Mouse (Mus musculus): ENCODE measurements around the gene Zfp329. TPM values are rescaled to one million over a fixed set of nuclear protein-coding genes. Genes with fewer than 3 reads are reported as not detected.
"Not testable (repeated sequence)": the region's sequence is repeated elsewhere in the genome, so short reads cannot be mapped to it uniquely, and the experiment has no call there.

Gene Zfp329
- polyA plus RNA-seq, 1 experiment = 10.1 TPM

- TF ChIP-seq CTCF (IDR thresholded peaks at IDR 0.05; ENCODE audit: low read depth, low read length) (no peak), POLR2A (IDR thresholded peaks at IDR 0.05; ENCODE audit: borderline replicate concordance, low read depth, low read length) (no peak)
- H3K4me1 ChIP-seq (ENCODE audit: control insufficient read depth, insufficient read depth, low read length) = no peaks in the 10 kb centered on the region
- H3K4me3 ChIP-seq (ENCODE audit: insufficient read depth, low read length) = no peak overlapping the region
- no peak overlapping the region for H3K27ac ChIP-seq (ENCODE audit: insufficient read depth, low read depth, low read length)
These were observed 20.7 kb downstream of the Zfp329 start for GRCm38 (mm10) chr7:12797971-12798370.

GRCm38 (mm10) chr7:12792624-12793023 lies 26.0 kb downstream of the Zfp329 start:
- not testable (repeated sequence) for H3K27ac ChIP-seq (ENCODE audit: insufficient read depth, low read depth, low read length); H3K4me3 ChIP-seq (ENCODE audit: insufficient read depth, low read length); H3K4me1 ChIP-seq (ENCODE audit: control insufficient read depth, insufficient read depth, low read length)

- Histone ChIP-seq H3K4me1 (ENCODE audit: control insufficient read depth, insufficient read depth, low read length) (no peaks in the 10 kb centered on the region), H3K27ac (ENCODE audit: insufficient read depth, low read depth, low read length) (no peak overlapping the region), H3K4me3 (ENCODE audit: insufficient read depth, low read length) (no peak overlapping the region)
- TF ChIP-seq POLR2A (IDR thresholded peaks at IDR 0.05; ENCODE audit: borderline replicate concordance, low read depth, low read length) (no peak), CTCF (IDR thresholded peaks at IDR 0.05; ENCODE audit: low read depth, low read length) (no peak)
These were observed 30.6 kb downstream of the Zfp329 start for GRCm38 (mm10) chr7:12788025-12788424.

DNA sequence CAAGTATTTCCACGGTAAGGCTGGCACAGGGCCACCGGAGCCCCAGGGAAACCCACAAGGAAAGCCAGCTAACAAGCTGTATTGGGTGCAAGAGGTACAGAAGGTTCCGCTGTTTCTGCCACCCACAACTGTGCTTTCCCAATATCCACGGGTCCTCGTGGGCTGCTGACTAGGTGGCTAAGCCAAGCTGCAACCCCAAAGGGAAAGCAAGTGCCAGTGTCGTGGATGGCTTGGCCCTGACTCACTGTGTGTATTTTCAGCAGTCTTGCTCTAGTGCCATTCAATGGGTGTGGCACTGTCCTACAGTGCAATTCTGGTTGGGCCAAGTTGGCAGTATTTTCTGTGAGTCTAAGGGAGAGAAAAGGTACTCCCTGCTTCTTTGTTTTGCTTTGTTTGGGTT lies 31.3 kb downstream of the Zfp329 start:
- H3K27ac ChIP-seq (ENCODE audit: insufficient read depth, low read depth, low read length) = no peak overlapping the region
- TF ChIP-seq POLR2A (IDR thresholded peaks at IDR 0.05; ENCODE audit: borderline replicate concordance, low read depth, low read length) (no peak), CTCF (IDR thresholded peaks at IDR 0.05; ENCODE audit: low read depth, low read length) (no peak)
- no peaks in the 10 kb centered on the region for H3K4me1 ChIP-seq (ENCODE audit: control insufficient read depth, insufficient read depth, low read length)
- H3K4me3 ChIP-seq (ENCODE audit: insufficient read depth, low read length) = no peak overlapping the region

DNA sequence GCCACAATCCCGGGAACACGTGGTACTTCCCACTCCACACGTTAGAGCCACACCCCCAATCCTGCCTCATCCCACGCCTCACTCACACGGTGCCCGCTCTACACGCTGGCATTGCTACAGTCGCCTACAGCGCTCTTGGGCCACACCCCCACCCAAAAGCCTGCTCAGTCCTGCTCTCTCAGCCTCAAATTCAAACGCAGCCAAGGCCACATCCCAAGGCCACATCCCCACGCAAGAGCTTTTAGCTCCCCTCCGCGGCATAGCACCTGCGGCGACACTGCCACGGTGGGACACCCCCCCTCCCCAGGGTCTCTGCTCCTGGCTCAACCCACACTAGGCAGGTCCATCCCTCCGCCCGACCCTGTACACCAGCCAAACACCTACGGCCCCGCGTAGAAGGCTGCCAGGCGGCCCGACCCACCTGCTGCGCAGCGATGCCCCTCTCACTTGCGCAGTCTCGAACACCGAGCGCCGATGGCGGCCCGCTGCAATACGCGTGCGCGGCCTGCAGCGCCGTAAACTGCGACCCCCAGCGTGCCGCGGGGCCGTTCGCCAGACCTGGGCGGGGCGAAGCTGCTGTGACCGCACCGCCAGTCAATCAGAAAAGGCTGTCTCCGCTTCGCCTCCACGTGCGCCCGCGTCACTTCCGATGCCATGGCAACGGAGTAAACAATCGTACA lies 38.4 kb downstream of the Zfp329 start:
- H3K27ac ChIP-seq (ENCODE audit: insufficient read depth, low read depth, low read length) = no peak overlapping the region
- TF ChIP-seq POLR2A (IDR thresholded peaks at IDR 0.05; ENCODE audit: borderline replicate concordance, low read depth, low read length) (no peak), CTCF (IDR thresholded peaks at IDR 0.05; ENCODE audit: low read depth, low read length) (no peak)
- peak overlapping the region; percentile 67 for H3K4me3 ChIP-seq (ENCODE audit: insufficient read depth, low read length)
- peaks cover 3% of the 10 kb centered on the region for H3K4me1 ChIP-seq (ENCODE audit: control insufficient read depth, insufficient read depth, low read length)

DNA sequence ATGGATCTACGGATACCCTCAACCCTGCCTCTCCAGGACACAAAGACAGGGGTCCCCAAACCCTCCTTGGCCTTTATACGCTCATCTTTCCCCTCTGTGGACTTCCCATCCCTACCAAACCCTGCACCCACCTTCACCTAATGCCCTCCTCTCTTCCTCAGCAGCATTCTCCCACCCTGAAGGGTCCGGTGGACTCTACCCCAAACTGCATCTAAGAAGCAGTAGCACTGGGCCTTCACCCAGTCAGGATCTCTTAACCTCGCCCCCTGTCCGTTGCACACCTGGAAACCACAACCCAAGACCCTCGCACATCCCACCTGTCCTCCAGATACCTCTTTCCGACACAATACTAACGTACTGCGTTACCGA lies 38.9 kb downstream of the Zfp329 start:
- no peak overlapping the region for H3K27ac ChIP-seq (ENCODE audit: insufficient read depth, low read depth, low read length)
- peaks cover 3% of the 10 kb centered on the region for H3K4me1 ChIP-seq (ENCODE audit: control insufficient read depth, insufficient read depth, low read length)
- H3K4me3 ChIP-seq (ENCODE audit: insufficient read depth, low read length) = peak overlapping the region; percentile 67
- no peak for TF ChIP-seq POLR2A (IDR thresholded peaks at IDR 0.05; ENCODE audit: borderline replicate concordance, low read depth, low read length)
- TF ChIP-seq CTCF (IDR thresholded peaks at IDR 0.05; ENCODE audit: low read depth, low read length) = no peak

- TF ChIP-seq POLR2A (IDR thresholded peaks at IDR 0.05; ENCODE audit: borderline replicate concordance, low read depth, low read length) (no peak), CTCF (IDR thresholded peaks at IDR 0.05; ENCODE audit: low read depth, low read length) (no peak)
- Histone ChIP-seq H3K4me3 (ENCODE audit: insufficient read depth, low read length) (no peak overlapping the region), H3K4me1 (ENCODE audit: control insufficient read depth, insufficient read depth, low read length) (peaks cover 3% of the 10 kb centered on the region), H3K27ac (ENCODE audit: insufficient read depth, low read depth, low read length) (no peak overlapping the region)
These were observed 39.5 kb downstream of the Zfp329 start for GRCm38 (mm10) chr7:12779141-12779540.

DNA sequence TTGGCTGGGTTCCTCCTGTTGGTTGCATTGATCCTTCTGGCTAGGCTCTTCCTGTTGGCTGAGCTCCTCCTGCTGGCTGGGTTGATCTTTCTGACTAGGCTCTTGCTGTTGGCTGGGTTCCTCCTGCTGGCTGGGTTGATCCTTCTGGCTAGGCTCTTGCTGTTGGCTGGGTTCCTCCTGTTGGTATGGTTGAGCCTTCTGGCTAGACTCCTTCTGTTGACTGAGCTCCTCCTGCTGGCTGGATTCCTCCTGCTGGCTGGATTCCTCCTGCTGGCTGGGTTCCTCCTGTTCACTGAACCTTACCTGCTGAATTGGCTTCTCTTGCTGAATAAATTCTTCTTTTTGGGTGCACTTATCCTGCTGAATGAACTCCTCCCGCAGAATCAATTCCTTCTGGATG lies 44.1 kb downstream of the Zfp329 start:
- TF ChIP-seq POLR2A (IDR thresholded peaks at IDR 0.05; ENCODE audit: borderline replicate concordance, low read depth, low read length) (no peak), CTCF (IDR thresholded peaks at IDR 0.05; ENCODE audit: low read depth, low read length) (no peak)
- H3K27ac ChIP-seq (ENCODE audit: insufficient read depth, low read depth, low read length) = no peak overlapping the region

GRCm38 (mm10) chr7:12774111-12774510 lies 44.5 kb downstream of the Zfp329 start:
- Histone ChIP-seq H3K4me1 (ENCODE audit: control insufficient read depth, insufficient read depth, low read length) (no peaks in the 10 kb centered on the region), H3K4me3 (ENCODE audit: insufficient read depth, low read length) (no peak overlapping the region), H3K27ac (ENCODE audit: insufficient read depth, low read depth, low read length) (no peak overlapping the region)
- TF ChIP-seq POLR2A (IDR thresholded peaks at IDR 0.05; ENCODE audit: borderline replicate concordance, low read depth, low read length) = no peak
- TF ChIP-seq CTCF (IDR thresholded peaks at IDR 0.05; ENCODE audit: low read depth, low read length) = no peak

More for the DNA sequence above, 44.1 kb downstream of the Zfp329 start:
- Histone ChIP-seq H3K4me3 (ENCODE audit: insufficient read depth, low read length) (no peak overlapping the region), H3K4me1 (ENCODE audit: control insufficient read depth, insufficient read depth, low read length) (no peaks in the 10 kb centered on the region)

Other genes starting within 250 kb of the Zfp329 start
- gene Vmn2r53, start 210.1 kb downstream of the Zfp329 start, polyA plus RNA-seq (2012; ENCODE audit: insufficient read depth, insufficient read length, missing spikeins) = 0.03 and 0.05 TPM in 2 replicates
- not detected in 2 replicates for gene Vmn2r54, start 178.5 kb downstream of the Zfp329 start, polyA plus RNA-seq (2012; ENCODE audit: insufficient read depth, insufficient read length, missing spikeins)
- not detected in 2 replicates for gene Vmn2r55, start 133.9 kb downstream of the Zfp329 start, polyA plus RNA-seq (2012; ENCODE audit: insufficient read depth, insufficient read length, missing spikeins)
- not detected in 2 replicates for gene Vmn2r56, start 83.9 kb downstream of the Zfp329 start, polyA plus RNA-seq (2012; ENCODE audit: insufficient read depth, insufficient read length, missing spikeins)
- gene Zscan18, start 15.2 kb downstream of the Zfp329 start, polyA plus RNA-seq (2012; ENCODE audit: insufficient read depth, insufficient read length, missing spikeins) = 0.32 and 0.44 TPM in 2 replicates
- 19.9 and 20.4 TPM in 2 replicates for gene Zfp110, start 15.9 kb upstream of the Zfp329 start, polyA plus RNA-seq (2012; ENCODE audit: insufficient read depth, insufficient read length, missing spikeins)
- gene Zfp128, start 62.3 kb upstream of the Zfp329 start, polyA plus RNA-seq (2012; ENCODE audit: insufficient read depth, insufficient read length, missing spikeins) = 2.8 and 3.4 TPM in 2 replicates
- 6.5 and 6.7 TPM in 2 replicates for gene Zscan22, start 79.0 kb upstream of the Zfp329 start, polyA plus RNA-seq (2012; ENCODE audit: insufficient read depth, insufficient read length, missing spikeins)
- gene Rps5, start 103.4 kb upstream of the Zfp329 start, polyA plus RNA-seq (2012; ENCODE audit: insufficient read depth, insufficient read length, missing spikeins) = 1,220 and 1,261 TPM in 2 replicates
- gene Rnf225, start 108.6 kb upstream of the Zfp329 start, polyA plus RNA-seq (2012; ENCODE audit: insufficient read depth, insufficient read length, missing spikeins) = 0.24 TPM in 1 of 2 replicates, not detected in the other
- 3.8 and 3.9 TPM in 2 replicates for gene Zfp324, start 147.0 kb upstream of the Zfp329 start, polyA plus RNA-seq (2012; ENCODE audit: insufficient read depth, insufficient read length, missing spikeins)
- 2.6 and 3.6 TPM in 2 replicates for gene Zfp446, start 159.0 kb upstream of the Zfp329 start, polyA plus RNA-seq (2012; ENCODE audit: insufficient read depth, insufficient read length, missing spikeins)
- not detected in 2 replicates for gene Slc27a5, start 179.3 kb upstream of the Zfp329 start, polyA plus RNA-seq (2012; ENCODE audit: insufficient read depth, insufficient read length, missing spikeins)
- gene Trim28, start 180.3 kb upstream of the Zfp329 start, polyA plus RNA-seq (2012; ENCODE audit: insufficient read depth, insufficient read length, missing spikeins) = 165 and 177 TPM in 2 replicates
- gene Zbtb45, start 191.2 kb upstream of the Zfp329 start, polyA plus RNA-seq (2012; ENCODE audit: insufficient read depth, insufficient read length, missing spikeins) = 15.6 and 17.3 TPM in 2 replicates
- gene Chmp2a, start 215.9 kb upstream of the Zfp329 start, polyA plus RNA-seq (2012; ENCODE audit: insufficient read depth, insufficient read length, missing spikeins) = 161 and 167 TPM in 2 replicates
- 171 and 193 TPM in 2 replicates for gene Ube2m, start 219.4 kb upstream of the Zfp329 start, polyA plus RNA-seq (2012; ENCODE audit: insufficient read depth, insufficient read length, missing spikeins)
- gene Mzf1, start 235.9 kb upstream of the Zfp329 start, polyA plus RNA-seq (2012; ENCODE audit: insufficient read depth, insufficient read length, missing spikeins) = 1.2 and 1.5 TPM in 2 replicates